Mouse (Mus musculus): Measurements from ENCODE around the gene Lsm14a. TPM values are rescaled to one million over a fixed set of nuclear protein-coding genes. Genes with fewer than 3 reads are reported as not detected.

Gene Lsm14a
- total and polyA plus RNA-seq, 3 experiments: 53.7 to 193 (median 90.0) TPM

DNA sequence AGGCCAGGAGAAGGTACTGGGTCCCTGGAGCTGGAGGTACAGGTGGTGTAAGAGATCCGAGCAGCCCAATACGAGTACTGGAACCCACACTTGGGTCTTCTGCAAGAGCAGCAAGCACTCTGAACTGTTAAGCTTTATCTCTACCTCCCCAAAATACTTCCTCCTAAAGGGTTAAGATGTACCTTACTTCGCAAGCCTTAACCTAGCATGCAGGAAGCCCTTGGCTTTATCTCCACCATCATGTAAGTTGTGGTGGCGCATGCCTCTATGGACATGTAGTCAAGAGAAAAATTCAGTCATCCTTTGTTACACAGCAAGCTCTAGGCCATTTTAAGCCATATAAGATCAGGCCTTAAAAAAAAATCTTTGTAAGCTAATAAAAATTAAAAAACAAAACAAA, 46.6 kb downstream of the Lsm14a start:
- Histone ChIP-seq H3K9ac (ENCODE audit: insufficient read depth, low read depth) (no peak overlapping the region), H3K27me3 (replicated peaks) (no peaks in the 10 kb centered on the region), H3K27ac (ENCODE audit: insufficient read depth, low read depth) (no peak overlapping the region), H3K79me2 (replicated peaks; ENCODE audit: control insufficient read depth, extremely low read depth, insufficient read depth, poor library complexity, severe bottlenecking) (peaks cover under 1% of the 10 kb centered on the region; the same call in 1 of the 2 replicates), H3K9me3 (replicated peaks; ENCODE audit: low read length) (no peaks in the 10 kb centered on the region), H3K4me3 (replicated peaks in 1 of 3; ENCODE audit: low read depth in 2 of 3, low read length in 2 of 3, poor library complexity in 1 of 3) (no peak overlapping the region), H3K36me3 (replicated peaks in 1 of 2; ENCODE audit: control insufficient read depth in 1 of 2, insufficient read depth in 1 of 2, low read length in 1 of 2) (peaks cover 76 to 97% of the 10 kb centered on the region in 2 experiments), H3K4me1 (ENCODE audit: control insufficient read depth in 1 of 2, insufficient read depth in 2 of 2) (peaks cover 10 to 24% of the 10 kb centered on the region in 2 experiments; a peak in 3 of 4 replicates), H3K4me2 (ENCODE audit: insufficient read depth, low read depth, poor library complexity, severe bottlenecking) (no peak overlapping the region)
- in situ Hi-C loops (cut with MboI; ENCODE audit: low pct_ligation_motif_present, low pct_unique_long_range_greater_than_20kb, low sequenced_read_pairs) (loop anchor here (10.0 kb wide), 1 partner anchor 92 kb away; the partner anchor contains the start of gene Gm6096), dilution Hi-C loops (cut with MboI; ENCODE audit: extremely low pct_ligation_motif_present, extremely low pct_unique_long_range_greater_than_20kb, low sequenced_read_pairs) (no loop called here)
- TF ChIP-seq CTCF (conservative IDR thresholded peaks at IDR 0.05 in 1 of 2, IDR thresholded peaks at IDR 0.05 in 1 of 2; ENCODE audit: low read depth in 2 of 2, low read length in 2 of 2) (no peak), TBP (conservative IDR thresholded peaks at IDR 0.05; ENCODE audit: low read depth, low read length) (no peak), SMC3 (IDR thresholded peaks at IDR 0.05; ENCODE audit: low read depth, low read length) (no peak), SIN3A (IDR thresholded peaks at IDR 0.05; ENCODE audit: low read length) (no peak)
- DNase-seq (ENCODE audit: extremely low read depth): no peak

DNA sequence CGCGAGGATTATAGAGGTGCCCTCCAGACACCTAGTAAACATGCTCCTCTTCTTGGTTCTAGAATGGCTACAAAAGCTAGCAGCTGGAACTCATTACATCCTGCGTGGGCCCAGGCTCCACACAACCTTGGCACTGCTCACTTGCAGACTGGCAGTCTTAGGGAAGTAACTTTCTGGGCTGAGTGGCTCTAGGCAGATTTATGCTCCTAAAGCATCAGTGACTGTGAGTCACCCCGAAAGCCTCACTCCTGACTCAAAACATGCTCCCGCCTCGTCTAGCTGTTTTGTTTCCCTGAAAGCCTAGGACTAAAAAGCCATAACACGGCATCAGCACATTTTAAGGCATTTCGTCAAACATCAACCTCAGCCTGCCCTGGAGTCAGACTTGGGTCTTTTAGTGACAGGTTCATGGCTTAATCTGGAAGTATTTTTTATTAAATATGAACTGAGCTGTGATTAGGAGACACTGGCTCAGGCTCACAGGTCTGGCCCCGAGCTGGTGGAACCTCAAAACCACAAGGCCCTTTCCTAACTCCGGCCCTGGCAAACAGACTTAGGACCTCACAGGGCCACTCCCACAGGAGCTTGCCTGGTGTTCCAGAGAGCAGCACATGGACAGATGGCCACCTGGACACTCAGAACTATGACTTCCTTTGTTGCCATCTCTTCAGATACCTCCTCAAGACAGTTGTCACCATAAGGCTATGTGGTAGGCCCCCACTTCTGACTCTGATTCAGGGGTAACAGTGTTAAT, 50.9 kb downstream of the Lsm14a start:
- in situ Hi-C loops (cut with MboI; ENCODE audit: low pct_ligation_motif_present, low pct_unique_long_range_greater_than_20kb, low sequenced_read_pairs): loop anchor here (10.0 kb wide), 1 partner anchor 87 kb away; the partner anchor contains the start of gene Gm6096
- H3K27ac ChIP-seq (ENCODE audit: insufficient read depth, low read depth): no peak overlapping the region
- TF ChIP-seq NRF1 (IDR thresholded peaks at IDR 0.05; ENCODE audit: low read depth, low read length): no peak
- TF ChIP-seq USF1 (IDR thresholded peaks at IDR 0.05; ENCODE audit: low read depth, low read length): no peak
- TF ChIP-seq HCFC1 (IDR thresholded peaks at IDR 0.05; ENCODE audit: low read depth, low read length): no peak
- TF ChIP-seq MAX (IDR thresholded peaks at IDR 0.05; ENCODE audit: low read length): no peak
- TF ChIP-seq CTCF (conservative IDR thresholded peaks at IDR 0.05 in 1 of 2, IDR thresholded peaks at IDR 0.05 in 1 of 2; ENCODE audit: low read depth in 2 of 2, low read length in 2 of 2): no peak
- no peak for TF ChIP-seq BHLHE40 (IDR thresholded peaks at IDR 0.05; ENCODE audit: low read depth, low read length)
- TF ChIP-seq TBP (conservative IDR thresholded peaks at IDR 0.05; ENCODE audit: low read depth, low read length): no peak
- no peak for TF ChIP-seq IRF4 (IDR thresholded peaks at IDR 0.05; ENCODE audit: low read depth, low read length)
- TF ChIP-seq ZMIZ1 (IDR thresholded peaks at IDR 0.05; ENCODE audit: low read depth, low read length): no peak
- TF ChIP-seq E2F4 (IDR thresholded peaks at IDR 0.05; ENCODE audit: insufficient replicate concordance, low read depth, low read length): no peak
- TF ChIP-seq RCOR1 (conservative IDR thresholded peaks at IDR 0.05; ENCODE audit: low read depth, low read length): no peak
- TF ChIP-seq ELF1 (IDR thresholded peaks at IDR 0.05; ENCODE audit: low read depth, low read length): no peak
- TF ChIP-seq NELFE (IDR thresholded peaks at IDR 0.05; ENCODE audit: low read depth, low read length): no peak
- TF ChIP-seq KAT2A (IDR thresholded peaks at IDR 0.05; ENCODE audit: insufficient replicate concordance, low read length): no peak
- TF ChIP-seq MYC (IDR thresholded peaks at IDR 0.05; ENCODE audit: low read depth, low read length): no peak
- no peak for TF ChIP-seq MAZ (IDR thresholded peaks at IDR 0.05; ENCODE audit: low read depth, low read length)
- no peak for TF ChIP-seq TCF12 (IDR thresholded peaks at IDR 0.05; ENCODE audit: low read depth, low read length)
- no peak for TF ChIP-seq UBTF (IDR thresholded peaks at IDR 0.05; ENCODE audit: low read depth, low read length)
- TF ChIP-seq PAX5 (IDR thresholded peaks at IDR 0.05; ENCODE audit: low read length): no peak
- H3K9me3 ChIP-seq (replicated peaks; ENCODE audit: low read length): no peaks in the 10 kb centered on the region
- H3K4me3 ChIP-seq (replicated peaks in 1 of 3; ENCODE audit: low read depth in 2 of 3, low read length in 2 of 3, poor library complexity in 1 of 3): no peak overlapping the region
- no peaks in the 10 kb centered on the region for H3K79me2 ChIP-seq (replicated peaks; ENCODE audit: control insufficient read depth, extremely low read depth, insufficient read depth, poor library complexity, severe bottlenecking)
- no peaks in the 10 kb centered on the region for H3K27me3 ChIP-seq (replicated peaks)
- dilution Hi-C loops (cut with MboI; ENCODE audit: extremely low pct_ligation_motif_present, extremely low pct_unique_long_range_greater_than_20kb, low sequenced_read_pairs): no loop called here
- H3K36me3 ChIP-seq (replicated peaks in 1 of 2; ENCODE audit: control insufficient read depth in 1 of 2, insufficient read depth in 1 of 2, low read length in 1 of 2): peaks cover 57 to 78% of the 10 kb centered on the region in 2 experiments
- no peak overlapping the region for H3K4me2 ChIP-seq (ENCODE audit: insufficient read depth, low read depth, poor library complexity, severe bottlenecking)
- peaks cover 14 to 38% of the 10 kb centered on the region in 2 experiments for H3K4me1 ChIP-seq (ENCODE audit: control insufficient read depth in 1 of 2, insufficient read depth in 2 of 2)
- DNase-seq (ENCODE audit: extremely low read depth): no peak
- no peak overlapping the region for H3K9ac ChIP-seq (ENCODE audit: insufficient read depth, low read depth)

Data from CH12.LX (cell line).